Mouse (Mus musculus) CH12.LX (cell line): Measurements from ENCODE around the gene Pdilt.

ENCODE experiments used
- CTCF ChIP-seq, 2 experiments: IDR thresholded peaks in 1 of 2; conservative IDR thresholded peaks in 1 of 2; 2 replicates each; pipeline ENCODE4 v1.5.1; 2011 to 2012; ENCODE audit warnings: low read depth in 2 of 2, low read length in 2 of 2, improper control_type of control experiment in 1 of 2, inconsistent platforms in 1 of 2, mild to moderate bottlenecking in 1 of 2, moderate library complexity in 1 of 2
- ELF1 ChIP-seq: IDR thresholded peaks from 2 replicates; pipeline ENCODE4 v1.6.1; 2014; ENCODE audit warnings: low read depth, mild to moderate bottlenecking, inconsistent platforms, low read length, improper control_type of control experiment
- EP300 ChIP-seq: IDR thresholded peaks from 2 replicates; pipeline ENCODE4 v1.6.1; 2011; ENCODE audit warnings: low read length, improper control_type of control experiment
- KAT2A ChIP-seq: IDR thresholded peaks from 2 replicates; pipeline ENCODE4 v1.6.1; 2012; ENCODE audit warnings: low read length, improper control_type of control experiment, inconsistent platforms; ENCODE audit not compliant: insufficient replicate concordance
- MYC ChIP-seq: IDR thresholded peaks from 2 replicates; pipeline ENCODE4 v1.6.1; 2011; ENCODE audit warnings: low read depth, mild to moderate bottlenecking, improper control_type of control experiment, low read length
- PAX5 ChIP-seq: IDR thresholded peaks from 2 replicates; pipeline ENCODE4 v1.6.1; 2012; ENCODE audit warnings: low read length, inconsistent platforms, mixed read lengths
- POLR2A ChIP-seq: IDR thresholded peaks from 2 replicates; pipeline ENCODE4 v1.6.1; 2011; ENCODE audit warnings: low read depth, mild to moderate bottlenecking, improper control_type of control experiment, low read length
- TBP ChIP-seq: conservative IDR thresholded peaks from 2 replicates; pipeline ENCODE4 v1.6.1; 2011; ENCODE audit warnings: low read depth, low read length, improper control_type of control experiment
- UBTF ChIP-seq: IDR thresholded peaks from 2 replicates; pipeline ENCODE4 v1.6.1; 2012; ENCODE audit warnings: low read depth, mild to moderate bottlenecking, inconsistent platforms, low read length, improper control_type of control experiment, moderate library complexity
- ZC3H11A ChIP-seq: IDR thresholded peaks from 2 replicates; pipeline ENCODE4 v1.6.1; 2012; ENCODE audit warnings: low read depth, mild to moderate bottlenecking, inconsistent platforms, low read length, improper control_type of control experiment
- ZNF384 ChIP-seq: IDR thresholded peaks from 2 replicates; pipeline ENCODE4 v1.6.1; 2012; ENCODE audit warnings: low read depth, low read length, improper control_type of control experiment, inconsistent platforms

- TF ChIP-seq ZC3H11A (no peak), CTCF (conservative IDR thresholded peaks at IDR 0.05 in 1 of 2, IDR thresholded peaks at IDR 0.05 in 1 of 2; ENCODE audit: low read depth in 2 of 2, low read length in 2 of 2) (no peak), MYC (no peak), TBP (no peak), UBTF (no peak), KAT2A (no peak), ELF1 (no peak), EP300 (no peak), POLR2A (no peak), ZNF384 (no peak), PAX5 (no peak)
Observed at GRCm38 (mm10) chr7:119486683-119487082, 36.6 kb downstream of the Pdilt start.
